Mouse (Mus musculus) bone marrow, adult 2 months (tissue): ENCODE results near the gene Gm11115.

Source experiments
- CTCF ChIP-seq: fragments of 200-500 bp; IDR thresholded peaks from 2 replicates; pipeline ENCODE4 v1.5.1; 2011; ENCODE audit warnings: low read length, control low read depth; ENCODE audit not compliant: control insufficient read depth, insufficient read depth
- POLR2A ChIP-seq: fragments of 200-500 bp; IDR thresholded peaks from 2 replicates; pipeline ENCODE4 v1.6.1; 2011; ENCODE audit warnings: low read depth, mild to moderate bottlenecking, control low read depth, low read length, borderline replicate concordance; ENCODE audit not compliant: control insufficient read depth

- TF ChIP-seq POLR2A (no peak), CTCF (no peak)
Observed at GRCm38 (mm10) chr5:88111430-88111829, 42.5 kb downstream of the Gm11115 start, which contains the start of gene Gm11116.
